Mouse (Mus musculus) bone marrow, adult 2 months (tissue): ENCODE measurements around the gene Krt76. TPM values are rescaled to one million over a fixed set of nuclear protein-coding genes. Genes with fewer than 3 reads are reported as not detected.

Experiments used
- H3K27ac ChIP-seq: fragments of 200-500 bp; 2 replicates; pipeline ENCODE4 v1.5.1; 2012; ENCODE audit warnings: low read depth, mild to moderate bottlenecking, control low read depth, inconsistent platforms, low read length; ENCODE audit not compliant: control insufficient read depth, poor library complexity, insufficient read depth
- H3K4me1 ChIP-seq: fragments of 200-500 bp; 2 replicates; pipeline ENCODE4 v1.6.1; 2011; ENCODE audit warnings: low read length; ENCODE audit not compliant: control insufficient read depth, insufficient read depth
- H3K4me3 ChIP-seq: fragments of 200-500 bp; replicated peaks from 2 replicates; pipeline ENCODE3; 2011; ENCODE audit warnings: mild to moderate bottlenecking, low read depth, low read length, control low read depth; ENCODE audit not compliant: control insufficient read depth
- CTCF ChIP-seq: fragments of 200-500 bp; IDR thresholded peaks from 2 replicates; pipeline ENCODE4 v1.5.1; 2011; ENCODE audit warnings: low read length, control low read depth; ENCODE audit not compliant: control insufficient read depth, insufficient read depth
- POLR2A ChIP-seq: fragments of 200-500 bp; IDR thresholded peaks from 2 replicates; pipeline ENCODE4 v1.6.1; 2011; ENCODE audit warnings: low read depth, mild to moderate bottlenecking, control low read depth, low read length, borderline replicate concordance; ENCODE audit not compliant: control insufficient read depth
- WGBS: fragments of 180-500 bp; shearing (Covaris S2); methylation state at CpG from one replicate; pipeline ENCODE4 v1.1.7; 2018; 5-methylcytosine and 5-hydroxymethylcytosine counted together
- polyA plus RNA-seq: library from polyadenylated mRNA; stranded (reverse); fragments of >200 nt; gene quantifications from 2 replicates; pipeline ENCODE4 v1.2.4, GENCODE M21; 2011; ENCODE audit warnings: low replicate concordance; ENCODE audit not compliant: missing spikeins, insufficient read depth, insufficient read length

The Krt76 gene
- polyA plus RNA-seq, 1 experiment = not detected

DNA sequence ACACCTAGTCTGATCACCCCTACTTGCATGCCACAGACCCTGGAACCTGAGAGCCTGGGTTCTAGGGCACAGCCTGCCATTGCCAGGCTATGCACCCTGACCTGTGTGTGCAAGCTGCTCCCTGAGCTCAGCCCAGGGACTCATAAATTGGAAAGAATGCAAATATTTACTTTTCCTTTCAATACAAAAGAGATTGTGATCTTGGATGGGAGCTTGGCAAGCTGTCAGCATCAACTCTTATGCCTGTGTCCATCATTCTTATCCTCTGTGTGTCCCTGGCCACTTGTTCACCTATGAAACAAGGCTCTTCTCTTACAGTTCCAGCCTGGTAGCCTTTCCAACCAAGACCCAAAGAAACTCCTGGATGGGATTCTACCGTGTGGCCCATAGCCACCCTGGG is 32.3 kb upstream of the Krt76 start:
- WGBS = 76% methylated on average over 1 of the region's 1 CpGs
- Histone ChIP-seq H3K4me1 (no peaks in the 10 kb centered on the region), H3K27ac (no peak overlapping the region), H3K4me3 (no peak overlapping the region)
- TF ChIP-seq CTCF (no peak), POLR2A (no peak)

DNA sequence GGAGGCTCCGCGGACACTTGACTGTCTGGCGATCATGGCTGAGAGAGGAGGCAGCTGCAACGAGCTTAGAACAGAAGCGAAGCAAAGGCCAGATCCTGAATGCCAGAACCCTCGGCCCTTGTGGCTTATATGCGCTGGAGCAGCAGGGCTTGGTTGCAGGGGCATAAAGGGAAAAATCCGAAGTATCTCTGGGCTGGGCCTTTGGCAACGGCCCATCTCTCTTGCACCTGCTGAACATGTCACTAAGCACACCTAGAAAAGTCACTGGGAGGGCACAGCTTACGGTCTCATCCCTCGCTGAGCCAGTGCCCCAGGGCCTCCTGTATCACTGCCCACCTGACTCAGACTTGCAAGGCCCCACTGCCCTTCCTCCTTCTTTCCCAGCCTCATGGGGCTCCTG is 31.9 kb upstream of the Krt76 start, which contains the start of gene Krt4:
Gene Krt4, minus strand, starts transcription at position 101 of the 400 bp plus-strand sequence.
- TF ChIP-seq CTCF = no peak
- no peak for TF ChIP-seq POLR2A

DNA sequence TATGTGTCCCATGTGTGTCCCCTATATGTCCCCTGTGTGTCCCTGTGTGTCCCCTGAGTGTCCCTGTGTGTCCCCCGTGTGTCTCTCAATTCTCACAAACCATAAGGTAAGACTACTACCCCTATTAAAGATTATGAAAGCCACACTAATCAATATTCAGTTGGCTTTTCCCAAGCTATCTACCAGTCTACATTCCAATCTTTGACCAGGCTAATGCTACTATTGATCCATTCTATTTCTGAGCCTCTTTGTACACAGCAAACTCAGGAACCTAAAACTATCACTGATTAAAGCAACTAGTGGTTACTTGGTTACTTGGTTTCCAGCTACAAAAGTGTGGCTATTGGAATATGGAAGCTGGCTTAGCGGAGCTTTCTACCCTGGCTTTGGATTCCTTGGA is 29.6 kb upstream of the Krt76 start:
- no peak overlapping the region for H3K27ac ChIP-seq
- no peaks in the 10 kb centered on the region for H3K4me1 ChIP-seq
- TF ChIP-seq POLR2A = no peak
- no peak for TF ChIP-seq CTCF
- H3K4me3 ChIP-seq = no peak overlapping the region
- 66% methylated on average over 2 of the region's 2 CpGs for WGBS

More for the DNA sequence above, 31.9 kb upstream of the Krt76 start, which contains the start of gene Krt4:
- Histone ChIP-seq H3K27ac (no peak within 1 kb of the TSS), H3K4me1 (no peaks in the 10 kb centered on the region), H3K4me3 (no peak within 1 kb of the TSS)
- 82% methylated on average over 11 of the region's 11 CpGs for WGBS

DNA sequence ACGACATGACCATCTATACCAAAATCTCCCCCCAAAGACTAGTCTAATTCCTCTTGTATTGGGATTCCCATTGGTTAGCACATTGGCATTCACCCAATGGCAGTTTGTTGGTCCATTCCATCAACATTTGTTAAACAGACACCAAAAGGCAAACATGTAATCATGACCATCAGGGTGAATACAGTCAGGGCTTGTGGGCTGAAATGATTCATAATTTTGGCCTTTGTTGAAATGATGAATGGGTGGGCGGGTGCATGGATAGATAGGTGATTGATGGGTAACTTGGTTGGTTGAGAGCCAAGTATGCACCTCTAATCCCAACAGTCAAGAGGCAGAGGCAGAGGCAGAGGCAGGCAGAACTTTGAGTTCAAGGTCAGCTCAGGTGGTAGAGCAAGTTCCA is 23.4 kb upstream of the Krt76 start:
- H3K27ac ChIP-seq = no peak overlapping the region
- no peaks in the 10 kb centered on the region for H3K4me1 ChIP-seq
- TF ChIP-seq POLR2A = no peak
- TF ChIP-seq CTCF = no peak
- 52% methylated on average over 2 of the region's 2 CpGs for WGBS
- no peak overlapping the region for H3K4me3 ChIP-seq

DNA sequence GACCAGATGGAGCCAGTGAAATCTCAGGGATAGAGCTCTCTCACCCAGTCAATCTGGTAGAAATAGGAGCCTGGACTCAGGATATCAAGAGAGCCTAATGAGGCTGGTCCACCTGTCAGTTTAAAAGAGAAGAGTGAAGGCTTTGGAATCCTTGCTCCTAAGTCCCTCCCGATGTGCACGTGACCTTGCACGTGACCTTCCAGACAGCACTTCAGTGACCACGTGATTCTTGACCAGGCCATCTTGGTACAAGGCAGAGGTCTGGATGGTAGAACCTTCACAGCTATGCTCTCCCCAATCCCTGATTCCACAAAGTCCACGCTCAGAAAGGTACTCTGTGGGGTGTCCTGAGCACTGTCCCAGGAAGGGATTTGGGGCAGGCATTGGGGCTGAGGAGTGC is 12.1 kb upstream of the Krt76 start:
- TF ChIP-seq POLR2A (no peak), CTCF (no peak)
- Histone ChIP-seq H3K4me3 (no peak overlapping the region), H3K4me1 (no peaks in the 10 kb centered on the region), H3K27ac (no peak overlapping the region)
- 74% methylated on average over 5 of the region's 5 CpGs for WGBS

DNA sequence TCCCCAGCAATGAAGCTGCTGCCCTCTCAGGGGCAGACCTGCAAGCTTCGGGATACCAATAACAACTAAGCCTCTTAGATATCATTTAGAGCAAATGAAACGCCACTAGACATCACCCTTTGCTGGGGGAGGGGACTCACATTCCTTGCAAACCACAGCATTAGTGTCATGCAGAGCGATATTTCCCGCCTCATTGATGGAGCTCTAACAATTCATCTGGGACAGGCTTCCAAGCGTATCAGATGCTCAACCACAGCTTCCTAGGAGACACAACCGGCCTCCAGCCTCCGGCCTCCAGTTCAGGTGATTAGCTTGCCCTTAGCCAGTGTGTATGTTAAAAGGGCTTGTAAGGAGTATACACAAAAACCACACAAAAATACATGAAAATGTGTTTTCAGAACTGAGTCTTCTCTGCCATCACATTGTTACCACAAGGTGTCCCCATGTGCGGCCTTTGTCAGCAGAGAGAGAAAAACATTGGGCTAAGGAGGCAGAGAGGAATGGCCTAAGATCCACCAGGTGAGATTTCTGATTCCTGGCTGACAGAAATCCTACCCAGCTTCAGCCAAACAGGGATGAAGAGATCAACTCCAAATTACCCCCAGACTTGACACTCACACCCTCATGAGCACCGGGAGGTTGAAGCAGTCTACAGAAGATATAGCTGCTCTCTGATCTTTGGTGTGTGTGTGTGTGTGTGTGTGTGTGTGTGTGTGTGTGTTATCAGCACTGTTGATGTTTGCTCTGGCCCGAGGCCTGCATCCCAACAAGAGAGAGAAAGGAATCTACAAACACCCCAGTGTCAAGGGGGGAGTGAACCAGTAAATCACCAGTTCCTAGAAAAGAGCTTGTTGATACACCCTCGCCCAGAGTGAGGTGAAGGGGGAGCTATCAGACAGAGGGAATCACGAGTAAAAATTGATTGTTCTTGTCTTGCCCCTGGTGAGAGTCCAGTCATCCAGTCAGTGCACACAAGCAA is 9.7 kb upstream of the Krt76 start:
- WGBS = 59% methylated on average over 12 of the region's 12 CpGs
- TF ChIP-seq CTCF (no peak), POLR2A (no peak)
- H3K4me3 ChIP-seq = no peak overlapping the region

DNA sequence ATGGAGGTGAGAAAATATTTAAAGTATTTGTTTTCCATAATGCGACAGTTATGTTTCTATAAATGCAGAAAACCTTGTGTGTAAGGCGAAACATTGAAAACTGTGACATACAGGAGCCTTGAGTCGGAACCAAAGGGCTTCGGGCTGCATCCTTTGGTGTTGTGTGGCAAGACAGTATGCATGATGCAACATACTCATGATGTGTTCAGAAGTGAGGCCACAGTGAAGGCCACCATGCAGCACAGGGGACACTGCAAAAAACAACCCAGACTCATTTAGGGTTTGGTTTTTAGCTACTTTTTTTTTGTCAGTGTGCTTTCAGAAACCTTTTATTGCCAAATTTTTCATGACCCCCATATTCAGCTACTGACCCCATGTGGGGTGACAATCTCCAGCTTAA is 2.5 kb upstream of the Krt76 start:
- Histone ChIP-seq H3K27ac (no peak overlapping the region), H3K4me3 (no peak overlapping the region), H3K4me1 (no peaks in the 10 kb centered on the region)
- WGBS = 79% methylated on average over 4 of the region's 4 CpGs
- TF ChIP-seq CTCF (no peak), POLR2A (no peak)

More for the DNA sequence above, 9.7 kb upstream of the Krt76 start:
- Histone ChIP-seq H3K27ac (no peak overlapping the region), H3K4me1 (no peaks in the 10 kb centered on the region)

DNA sequence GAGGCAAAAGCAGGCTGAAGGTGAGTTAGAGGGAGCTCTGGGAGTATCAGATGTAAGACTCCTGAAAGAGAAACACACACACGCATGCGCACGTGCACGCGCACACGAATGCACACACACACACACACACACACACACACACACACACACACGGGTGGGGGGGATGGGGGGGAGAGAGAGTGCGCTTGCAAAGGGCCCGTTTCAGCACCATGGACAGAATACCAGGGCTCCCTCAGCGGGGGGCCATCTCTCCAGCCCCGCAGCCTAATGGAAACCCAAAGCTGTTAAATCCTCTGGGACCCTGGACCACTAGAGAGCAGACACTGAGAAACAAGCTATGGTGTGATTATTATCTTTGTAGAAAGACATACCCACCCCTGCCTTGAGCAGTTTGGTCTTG is 12.9 kb downstream of the Krt76 start:
- Histone ChIP-seq H3K4me1 (no peaks in the 10 kb centered on the region), H3K27ac (no peak overlapping the region), H3K4me3 (no peak overlapping the region)
- TF ChIP-seq POLR2A (no peak), CTCF (no peak)
- WGBS = 29% methylated on average over 11 of the region's 11 CpGs
